Mouse (Mus musculus) heart, postnatal 0 days (tissue): ENCODE measurements at regions not wholly inside any gene's neighbourhood (a gene's known extent, or its start where the extent isn't known, plus 50 kb on each side); places are given as distances from the start of the nearest gene placed in this dataset.
A peak's percentile ranks its signal among the peaks of the same experiment; 100 is the strongest.

Source experiments
- CTCF ChIP-seq: IDR thresholded peaks from 2 replicates; pipeline ENCODE4 v1.5.1; 2016; ENCODE audit warnings: antibody characterized with exemption, control low read depth, low read depth
- EP300 ChIP-seq: IDR thresholded peaks from 2 replicates; pipeline ENCODE4 v1.6.1; 2016; ENCODE audit warnings: antibody characterized with exemption, low read depth

- TF ChIP-seq CTCF (peak; percentile 65), EP300 (no peak)
Measured at GRCm38 (mm10) chr13:37482589-37482988, 137.6 kb downstream of the Ly86 start.
